Mouse (Mus musculus): Measurements from ENCODE around the gene Trp63.

- TF ChIP-seq CTCF (IDR thresholded peaks at IDR 0.05; ENCODE audit: insufficient read depth, low read length): no peak
- TF ChIP-seq POLR2A (IDR thresholded peaks at IDR 0.05; ENCODE audit: borderline replicate concordance, extremely low read depth, low read depth, low read length): no peak
Observed at GRCm38 (mm10) chr16:25899657-25900056, 216.1 kb downstream of the Trp63 start.

All from lung, adult 2 months (tissue).